Mouse (Mus musculus) spleen, adult 2 months (tissue): Measurements from ENCODE around the gene Tmem186.

Experiments used
- CTCF ChIP-seq: fragments of 200-500 bp; IDR thresholded peaks from 2 replicates; pipeline ENCODE4 v1.5.1; 2011; ENCODE audit warnings: mild to moderate bottlenecking, inconsistent platforms; ENCODE audit not compliant: insufficient read depth, insufficient read length, insufficient replicate concordance; ENCODE audit errors: extremely low read depth
- POLR2A ChIP-seq: fragments of 200-500 bp; IDR thresholded peaks from 2 replicates; pipeline ENCODE4 v1.6.1; 2011; ENCODE audit warnings: low read depth, low read length, inconsistent platforms

GRCm38 (mm10) chr16:8666452-8666851 is 28.9 kb upstream of the Tmem186 start:
- TF ChIP-seq POLR2A (no peak), CTCF (no peak)
